Mouse (Mus musculus) brain, embryonic 14.5 days (tissue): ENCODE data around the gene Dnm1.

Experiments
- CTCF ChIP-seq: fragments of 200-500 bp; IDR thresholded peaks from 2 replicates; pipeline ENCODE4 v1.5.1; 2012; ENCODE audit warnings: inconsistent platforms, mild to moderate bottlenecking, moderate library complexity, borderline replicate concordance; ENCODE audit not compliant: insufficient read depth, insufficient read length; ENCODE audit errors: extremely low read depth
- POLR2A ChIP-seq: fragments of 200-500 bp; IDR thresholded peaks from 2 replicates; pipeline ENCODE4 v1.6.1; 2012; ENCODE audit warnings: mild to moderate bottlenecking, inconsistent platforms, borderline replicate concordance; ENCODE audit not compliant: poor library complexity, insufficient read depth, insufficient read length, severe bottlenecking; ENCODE audit errors: extremely low read depth

GRCm38 (mm10) chr2:32288371-32288931, 64.7 kb downstream of the Dnm1 start:
- TF ChIP-seq CTCF, result no peak
- no peak for TF ChIP-seq POLR2A
